Mouse (Mus musculus): Measurements from ENCODE around the gene Ppa2. TPM values are rescaled to one million over a fixed set of nuclear protein-coding genes. Genes with fewer than 3 reads are reported as not detected.

Gene Ppa2
- total and polyA plus RNA-seq, 2 experiments from 2014 or later = 34.4 to 91.0 TPM

- Histone ChIP-seq H3K4me3 (ENCODE audit: low read depth, low read length) (no peak overlapping the region), H3K27ac (ENCODE audit: low read depth, low read length) (no peak overlapping the region), H3K4me1 (ENCODE audit: insufficient read depth) (no peaks in the 10 kb centered on the region), H3K36me3 (ENCODE audit: insufficient read depth) (peaks cover 5% of the 10 kb centered on the region; the same call in 1 of the 2 replicates), H3K9me3 (ENCODE audit: low read length) (no peaks in the 10 kb centered on the region; the same call in 1 of the 2 replicates), H3K27me3 (ENCODE audit: insufficient read depth, low read length) (no peaks in the 10 kb centered on the region), H3K4me2 (ENCODE audit: low read depth) (no peak overlapping the region), H3K9ac (no peak overlapping the region)
- ATAC-seq (no peak), DNase-seq (no peak)
- 78% methylated on average over 9 of the region's 9 CpGs for WGBS
- no peak for TF ChIP-seq CTCF (IDR thresholded peaks at IDR 0.05; ENCODE audit: low read depth)
These were observed 72.2 kb downstream of the Ppa2 start for GRCm38 (mm10) chr3:133382147-133382546.

- ATAC-seq = no peak
- H3K9ac ChIP-seq = no peak overlapping the region
- WGBS = 85% methylated on average over 6 of the region's 6 CpGs
- H3K4me2 ChIP-seq (ENCODE audit: low read depth) = no peak overlapping the region
- H3K27ac ChIP-seq (ENCODE audit: low read depth, low read length) = no peak overlapping the region
- DNase-seq = no peak
- TF ChIP-seq CTCF (IDR thresholded peaks at IDR 0.05; ENCODE audit: low read depth) = no peak
- H3K9me3 ChIP-seq (ENCODE audit: low read length) = no peaks in the 10 kb centered on the region
- no peak overlapping the region for H3K4me3 ChIP-seq (ENCODE audit: low read depth, low read length)
- H3K27me3 ChIP-seq (ENCODE audit: insufficient read depth, low read length) = no peaks in the 10 kb centered on the region
- no peaks in the 10 kb centered on the region for H3K36me3 ChIP-seq (ENCODE audit: insufficient read depth)
- no peaks in the 10 kb centered on the region for H3K4me1 ChIP-seq (ENCODE audit: insufficient read depth)
These were observed 74.3 kb downstream of the Ppa2 start for GRCm38 (mm10) chr3:133384164-133384708.

GRCm38 (mm10) chr3:133387283-133387682 lies 77.4 kb downstream of the Ppa2 start:
- WGBS = 79% methylated on average over 7 of the region's 7 CpGs
- Histone ChIP-seq H3K9ac (no peak overlapping the region), H3K4me2 (ENCODE audit: low read depth) (no peak overlapping the region), H3K4me3 (ENCODE audit: low read depth, low read length) (no peak overlapping the region), H3K36me3 (ENCODE audit: insufficient read depth) (no peaks in the 10 kb centered on the region), H3K9me3 (ENCODE audit: low read length) (no peaks in the 10 kb centered on the region), H3K4me1 (ENCODE audit: insufficient read depth) (no peaks in the 10 kb centered on the region), H3K27ac (ENCODE audit: low read depth, low read length) (no peak overlapping the region), H3K27me3 (ENCODE audit: insufficient read depth, low read length) (no peaks in the 10 kb centered on the region)
- DNase-seq (no peak), ATAC-seq (no peak)
- TF ChIP-seq CTCF (IDR thresholded peaks at IDR 0.05; ENCODE audit: low read depth) = no peak

GRCm38 (mm10) chr3:133389803-133390387 lies 80.0 kb downstream of the Ppa2 start:
- H3K9me3 ChIP-seq (ENCODE audit: low read length) = no peaks in the 10 kb centered on the region
- no peaks in the 10 kb centered on the region for H3K4me1 ChIP-seq (ENCODE audit: insufficient read depth)
- H3K4me3 ChIP-seq (ENCODE audit: low read depth, low read length) = no peak overlapping the region
- no peak overlapping the region for H3K9ac ChIP-seq
- no peaks in the 10 kb centered on the region for H3K36me3 ChIP-seq (ENCODE audit: insufficient read depth)
- no peaks in the 10 kb centered on the region for H3K27me3 ChIP-seq (ENCODE audit: insufficient read depth, low read length)
- no peak overlapping the region for H3K4me2 ChIP-seq (ENCODE audit: low read depth)
- WGBS = 87% methylated on average over 10 of the region's 10 CpGs
- no peak for TF ChIP-seq CTCF (IDR thresholded peaks at IDR 0.05; ENCODE audit: low read depth)
- DNase-seq (no peak), ATAC-seq (no peak)
- no peak overlapping the region for H3K27ac ChIP-seq (ENCODE audit: low read depth, low read length)

GRCm38 (mm10) chr3:133394531-133394930 lies 84.6 kb downstream of the Ppa2 start:
- no peaks in the 10 kb centered on the region for H3K9me3 ChIP-seq (ENCODE audit: low read length)
- DNase-seq (no peak), ATAC-seq (no peak)
- TF ChIP-seq CTCF (IDR thresholded peaks at IDR 0.05; ENCODE audit: low read depth) = no peak
- H3K4me1 ChIP-seq (ENCODE audit: insufficient read depth) = no peaks in the 10 kb centered on the region
- H3K27me3 ChIP-seq (ENCODE audit: insufficient read depth, low read length) = no peaks in the 10 kb centered on the region
- H3K4me2 ChIP-seq (ENCODE audit: low read depth) = no peak overlapping the region
- H3K4me3 ChIP-seq (ENCODE audit: low read depth, low read length) = no peak overlapping the region
- no peak overlapping the region for H3K9ac ChIP-seq
- H3K36me3 ChIP-seq (ENCODE audit: insufficient read depth) = no peaks in the 10 kb centered on the region
- 75% methylated on average over 2 of the region's 2 CpGs for WGBS
- H3K27ac ChIP-seq (ENCODE audit: low read depth, low read length) = no peak overlapping the region

- no peak for DNase-seq
- TF ChIP-seq CTCF (IDR thresholded peaks at IDR 0.05; ENCODE audit: low read depth) = no peak
- Histone ChIP-seq H3K4me3 (ENCODE audit: low read depth, low read length) (no peak overlapping the region), H3K27me3 (ENCODE audit: insufficient read depth, low read length) (no peaks in the 10 kb centered on the region), H3K4me1 (ENCODE audit: insufficient read depth) (no peaks in the 10 kb centered on the region), H3K36me3 (ENCODE audit: insufficient read depth) (no peaks in the 10 kb centered on the region), H3K4me2 (ENCODE audit: low read depth) (no peak overlapping the region), H3K9ac (no peak overlapping the region), H3K9me3 (ENCODE audit: low read length) (no peaks in the 10 kb centered on the region), H3K27ac (ENCODE audit: low read depth, low read length) (no peak overlapping the region)
- WGBS = 88% methylated on average over 4 of the region's 4 CpGs
- ATAC-seq = no peak
These were observed 93.9 kb downstream of the Ppa2 start for GRCm38 (mm10) chr3:133403849-133404248.

- Histone ChIP-seq H3K36me3 (ENCODE audit: insufficient read depth) (no peaks in the 10 kb centered on the region), H3K9ac (no peak overlapping the region), H3K9me3 (ENCODE audit: low read length) (no peaks in the 10 kb centered on the region), H3K27me3 (ENCODE audit: insufficient read depth, low read length) (no peaks in the 10 kb centered on the region), H3K4me3 (ENCODE audit: low read depth, low read length) (no peak overlapping the region), H3K4me2 (ENCODE audit: low read depth) (no peak overlapping the region), H3K4me1 (ENCODE audit: insufficient read depth) (no peaks in the 10 kb centered on the region), H3K27ac (ENCODE audit: low read depth, low read length) (no peak overlapping the region)
- ATAC-seq (no peak), DNase-seq (no peak)
- WGBS = 87% methylated on average over 3 of the region's 3 CpGs
- no peak for TF ChIP-seq CTCF (IDR thresholded peaks at IDR 0.05; ENCODE audit: low read depth)
These were observed 95.7 kb downstream of the Ppa2 start for GRCm38 (mm10) chr3:133405636-133406035.
